Comparison of ENCODE assay signal across 19 mouse cellular contexts in genomic region chr13:13739232-13739631, GRCm38 (mm10). TPM values are rescaled to one million over a fixed set of nuclear protein-coding genes. Genes with fewer than 3 reads are reported as not detected.
A peak's percentile ranks its signal among the peaks of the same experiment; 100 is the strongest.
DNase-seq lines count a peak whose midpoint lies in the region; ATAC-seq lines count a peak whose summit lies in the region.
"Had no signal": no experiment of that assay in that cellular context is flagged by ENCODE, and none has a peak within 500 bp of the region (broad histone marks: within the 10 kb centered on the region; RNA-seq: fewer than 3 reads in every experiment).

No protein-coding gene starts in this region.

- H3K4me1 ChIP-seq in forebrain, embryonic 15.5 days: no peaks in the 10 kb centered on the region
- H3K4me1 ChIP-seq: embryonic facial prominence, embryonic 10.5 days; embryonic facial prominence, embryonic 12.5 days; forebrain, embryonic 13.5 days had no signal

- H3K27ac ChIP-seq in forebrain, embryonic 15.5 days (replicated peaks): no peak overlapping the region
- H3K27ac ChIP-seq: embryonic facial prominence, embryonic 10.5 days; embryonic facial prominence, embryonic 12.5 days; forebrain, embryonic 13.5 days had no signal

- H3K9me3 ChIP-seq in forebrain, embryonic 15.5 days: no peaks in the 10 kb centered on the region
- H3K9me3 ChIP-seq: embryonic facial prominence, embryonic 10.5 days; embryonic facial prominence, embryonic 12.5 days; forebrain, embryonic 13.5 days had no signal

- 94% methylated on average over 4 of the region's 4 CpGs for WGBS in forebrain, embryonic 15.5 days

- ATAC-seq in granulocyte monocyte progenitor cell, adult 5-6 weeks (replicated peaks; ENCODE audit: poor library complexity, severe bottlenecking): peak; percentile 65
- peak; percentile 69 for ATAC-seq in megakaryocyte, adult 5-6 weeks (ENCODE audit: poor library complexity, severe bottlenecking)
- 0 out of 2 replicates have a peak, but pooled peaks have one; percentile 59 for ATAC-seq in monocyte, adult 5-6 weeks (replicated peaks; ENCODE audit: insufficient number of reproducible peaks, low FRiP score, low TSS enrichment, poor library complexity, severe bottlenecking)
- no peak for ATAC-seq in forebrain, embryonic 15.5 days (replicated peaks)
- ATAC-seq: forebrain, embryonic 13.5 days; forebrain, embryonic 16.5 days had no signal

- H3K4me2 ChIP-seq in forebrain, embryonic 15.5 days (replicated peaks): no peak overlapping the region
- H3K4me2 ChIP-seq: embryonic facial prominence, embryonic 12.5 days; forebrain, embryonic 13.5 days had no signal

- H3K9ac ChIP-seq in forebrain, embryonic 15.5 days (replicated peaks): no peak overlapping the region
- H3K9ac ChIP-seq: embryonic facial prominence, embryonic 12.5 days; forebrain, embryonic 13.5 days had no signal

- H3K4me3 ChIP-seq in forebrain, embryonic 15.5 days: no peak overlapping the region
- H3K4me3 ChIP-seq: embryonic facial prominence, embryonic 10.5 days; embryonic facial prominence, embryonic 12.5 days; forebrain, embryonic 13.5 days had no signal

- no peak for DNase-seq in thymus, postnatal 0 days (ENCODE audit: low spot score)
- DNase-seq: adrenal gland, adult 8-10 months; adrenal gland, postnatal 14 days; adrenal gland, postnatal 36 days; cerebellum, adult 11-12 months; cerebellum, adult 2 months; cerebellum, adult 9-10 months; cerebellum, postnatal 10 days; cerebellum, postnatal 25 days had no signal

- no peaks in the 10 kb centered on the region for H3K27me3 ChIP-seq in forebrain, embryonic 15.5 days
- H3K27me3 ChIP-seq: embryonic facial prominence, embryonic 12.5 days; forebrain, embryonic 13.5 days had no signal

- H3K36me3 ChIP-seq in forebrain, embryonic 15.5 days: peaks cover 22% of the 10 kb centered on the region
- H3K36me3 ChIP-seq: embryonic facial prominence, embryonic 12.5 days had no signal

RNA-seq across cellular contexts. Expression of gene Gng4, which starts 44.6 kb away (rescaled TPM):
- total RNA-seq in granulocyte monocyte progenitor cell, adult 5-6 weeks (2014; fragmentation: Nextera tagmentation): not detected in 2 replicates
- total RNA-seq in granulocyte monocyte progenitor cell, adult 5-6 weeks (2017): 1.4 TPM in 1 of 2 replicates, not detected in the other
- total RNA-seq in megakaryocyte, adult 5-6 weeks (2015): not detected in 2 replicates
- not detected in 2 replicates for total RNA-seq in megakaryocyte, adult 5-6 weeks (2017)
- not detected in 3 replicates for total RNA-seq in monocyte, adult 5-6 weeks (2017)
- polyA plus RNA-seq in forebrain, embryonic 15.5 days (2015; fragmentation: Nextera tagmentation; extraction: Ambion mirVana): 21.9 and 24.4 TPM in 2 replicates
- polyA plus RNA-seq in thymus, postnatal 0 days (2015; fragmentation: Nextera tagmentation; extraction: Ambion mirVana): 0.05 and 0.60 TPM in 2 replicates
- total RNA-seq: ES-E14, MEL had no signal
